Mouse (Mus musculus) liver, embryonic 14.5 days (tissue): ENCODE measurements around the gene Gm1604a. TPM values are rescaled to one million over a fixed set of nuclear protein-coding genes. Genes with fewer than 3 reads are reported as not detected.
"Not testable (repeated sequence)": the region's sequence is repeated elsewhere in the genome, so short reads cannot be mapped to it uniquely, and the experiment has no call there.

Experiments
- ATAC-seq: fragments of 200-750 bp; cut with Nextera tagmentation; 2 replicates; pipeline ENCODE4 v1.8.0; 2017; ENCODE audit warnings: moderate number of reproducible peaks, mild to moderate bottlenecking, moderate library complexity; ENCODE audit not compliant: insufficient read depth
- DNase-seq, 3 experiments: peaks; one replicate each; pipeline ENCODE4 v3.0.0-alpha.2; 2012 to 2013; ENCODE audit warnings: low read depth in 3 of 3, low spot score in 3 of 3
- H3K27ac ChIP-seq: fragments of 300-500 bp; sonication (generic); 2 replicates; pipeline ENCODE4 v1.5.1; 2014; ENCODE audit warnings: moderate library complexity, mild to moderate bottlenecking, control low read depth, inconsistent platforms
- H3K27me3 ChIP-seq: fragments of 300-500 bp; sonication (generic); 2 replicates; pipeline ENCODE4 v1.6.1; 2014; ENCODE audit warnings: mild to moderate bottlenecking, low read length, moderate library complexity; ENCODE audit not compliant: control insufficient read depth, insufficient read depth
- H3K36me3 ChIP-seq: fragments of 300-500 bp; sonication (generic); replicated peaks from 2 replicates; pipeline ENCODE4 v1.6.1; 2014; ENCODE audit warnings: low read depth; ENCODE audit not compliant: control insufficient read depth, insufficient read depth
- H3K4me1 ChIP-seq, 2 experiments: fragments of 200-500 bp in 1 of 2; fragments of 300-500 bp in 1 of 2; sonication (generic) in 1 of 2; replicated peaks; 2 replicates each; pipeline ENCODE4 v1.6.1; 2012 to 2014; ENCODE audit warnings: antibody characterized with exemption in 1 of 2, inconsistent platforms in 1 of 2, low read length in 1 of 2; ENCODE audit not compliant: control insufficient read depth in 2 of 2, insufficient read depth in 2 of 2
- H3K4me2 ChIP-seq: fragments of 300-500 bp; sonication (generic); 2 replicates; pipeline ENCODE4 v1.6.1; 2014; ENCODE audit warnings: low read depth, mild to moderate bottlenecking, control low read depth, moderate library complexity
- H3K4me3 ChIP-seq, 2 experiments: fragments of 200-500 bp in 1 of 2; fragments of 300-500 bp in 1 of 2; sonication (generic) in 1 of 2; 2 replicates each; pipeline ENCODE4 v1.5.1; 2012 to 2014; ENCODE audit warnings: low read depth in 2 of 2, low read length in 2 of 2, mild to moderate bottlenecking in 2 of 2, control low read depth in 1 of 2, inconsistent platforms in 1 of 2, moderate library complexity in 1 of 2; ENCODE audit not compliant: insufficient read depth in 1 of 2
- H3K9ac ChIP-seq: fragments of 300-500 bp; sonication (generic); replicated peaks from 2 replicates; pipeline ENCODE4 v1.6.1; 2014; ENCODE audit warnings: mild to moderate bottlenecking, control low read depth, moderate library complexity
- H3K9me3 ChIP-seq: fragments of 300-500 bp; sonication (generic); 2 replicates; pipeline ENCODE4 v1.6.1; 2016; ENCODE audit warnings: low read length, mixed read lengths; ENCODE audit not compliant: control insufficient read depth
- WGBS: fragments of 180-500 bp; shearing (Covaris S2); extraction: QIAGEN DNeasy Blood & Tissue Kit; methylation state at CpG from one replicate; pipeline ENCODE4 v1.1.7; 2014; ENCODE audit not compliant: insufficient replicate concordance; 5-methylcytosine and 5-hydroxymethylcytosine counted together
- polyA plus RNA-seq, 2 experiments: library from polyadenylated mRNA; depleted of rRNA in 1 of 2; stranded (reverse) in 1 of 2; unstranded in 1 of 2; fragments of >200 nt; fragmentation: Nextera tagmentation in 1 of 2; extraction: Ambion mirVana in 1 of 2; gene quantifications; 2 replicates each; pipeline versions ENCODE4 v1.2.1 to v1.2.3; 2012 to 2014

Gm1604a gene
- polyA plus RNA-seq, 2 experiments: 0.14 TPM; not detected in 1

DNA sequence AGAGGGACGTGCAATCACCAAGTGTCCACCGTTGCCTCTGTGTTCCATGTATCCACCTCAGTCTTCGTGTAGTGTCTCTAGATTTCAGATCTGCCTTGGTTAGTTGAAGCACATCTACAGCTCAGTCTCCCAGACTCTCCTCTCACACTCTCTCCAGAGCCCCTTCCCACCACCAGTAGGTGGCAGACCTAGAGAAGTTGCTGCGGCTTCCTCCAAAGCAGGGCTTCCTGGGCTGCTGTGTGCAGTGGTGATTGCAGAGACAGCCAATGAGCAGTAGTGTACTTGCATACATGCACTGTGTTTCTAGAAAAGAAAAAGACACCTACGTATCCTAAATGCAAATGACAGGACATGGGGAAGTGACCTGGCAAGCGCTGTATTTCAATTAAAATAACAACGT lies 77.6 kb downstream of the Gm1604a start:
- not testable (repeated sequence) for H3K4me1 ChIP-seq, H3K4me3 ChIP-seq, H3K4me2 ChIP-seq, H3K9me3 ChIP-seq, H3K9ac ChIP-seq, H3K36me3 ChIP-seq, H3K27ac ChIP-seq, H3K27me3 ChIP-seq, ATAC-seq, DNase-seq
- no CpG with 5 or more reads among the region's 7 CpGs for WGBS

DNA sequence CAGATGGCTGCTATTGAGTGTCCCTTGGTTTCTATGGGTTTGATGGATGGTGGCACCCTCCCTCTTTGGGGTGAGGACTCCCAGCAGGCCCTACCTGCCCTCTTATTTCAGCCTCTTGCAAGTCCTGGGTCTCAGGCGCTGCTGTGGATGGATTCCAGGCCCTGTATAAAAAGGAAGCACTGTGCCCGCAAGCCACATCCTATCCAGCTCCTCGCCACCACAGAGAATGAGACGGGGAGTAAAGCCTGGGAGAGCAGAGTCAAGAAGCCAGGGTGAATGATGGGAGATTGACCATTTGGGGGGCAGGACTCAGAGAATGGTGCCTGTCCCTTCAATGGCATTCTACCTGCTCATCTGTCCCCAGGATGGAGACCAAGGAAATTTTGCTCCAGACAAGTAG lies 86.3 kb downstream of the Gm1604a start:
- not testable (repeated sequence) for H3K27ac ChIP-seq, ATAC-seq, H3K36me3 ChIP-seq, H3K4me1 ChIP-seq, H3K9ac ChIP-seq, DNase-seq, H3K4me3 ChIP-seq, H3K4me2 ChIP-seq, H3K27me3 ChIP-seq, H3K9me3 ChIP-seq
- 44% methylated on average over 2 of the region's 4 CpGs for WGBS

DNA sequence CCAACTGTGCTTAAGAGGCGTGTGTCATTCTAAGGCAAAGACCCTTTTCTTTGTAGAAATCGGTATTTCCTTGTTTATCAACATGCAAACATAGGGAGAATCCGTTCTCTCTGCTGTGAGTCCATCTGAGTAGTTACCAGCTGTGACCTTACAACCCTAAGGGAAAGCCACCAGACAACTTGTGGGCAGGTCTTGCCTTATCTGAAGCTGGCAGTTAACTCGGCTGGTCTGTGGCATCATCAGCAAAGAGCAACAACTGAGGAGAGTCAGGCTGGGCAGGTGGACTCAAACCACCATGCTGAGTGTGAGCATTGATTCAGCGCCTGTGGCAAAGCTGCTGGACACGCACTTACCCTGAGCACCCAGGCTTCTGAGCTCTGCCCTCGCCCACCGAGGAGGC lies 90.9 kb downstream of the Gm1604a start:
- 32% methylated on average over 6 of the region's 8 CpGs for WGBS
- not testable (repeated sequence) for H3K9ac ChIP-seq, H3K4me3 ChIP-seq, H3K9me3 ChIP-seq, H3K27ac ChIP-seq, H3K4me1 ChIP-seq, ATAC-seq, H3K36me3 ChIP-seq, H3K27me3 ChIP-seq, DNase-seq, H3K4me2 ChIP-seq

DNA sequence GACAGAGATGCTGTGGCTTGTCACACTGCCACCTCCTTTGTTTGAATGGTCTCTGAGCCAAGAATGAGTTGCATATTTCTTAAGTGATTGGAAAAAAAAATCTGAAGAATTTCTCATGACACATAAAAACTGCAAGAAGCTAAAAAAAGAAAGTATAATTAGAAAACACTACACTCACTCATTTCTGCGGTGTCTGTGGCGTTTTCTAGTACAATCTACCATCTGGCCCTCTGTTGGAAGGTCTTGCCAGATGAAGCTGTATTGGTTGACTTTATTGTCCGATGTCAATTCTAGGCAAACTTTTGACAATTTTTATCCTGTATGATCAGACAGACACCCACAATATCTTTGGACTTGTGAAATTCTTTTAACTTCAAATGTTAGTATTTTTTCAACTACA lies 95.5 kb downstream of the Gm1604a start:
- not testable (repeated sequence) for DNase-seq, H3K4me3 ChIP-seq, H3K36me3 ChIP-seq, H3K9ac ChIP-seq, H3K27me3 ChIP-seq, H3K4me1 ChIP-seq, H3K27ac ChIP-seq, ATAC-seq, H3K9me3 ChIP-seq, H3K4me2 ChIP-seq
- 57% methylated on average over 3 of the region's 3 CpGs for WGBS

DNA sequence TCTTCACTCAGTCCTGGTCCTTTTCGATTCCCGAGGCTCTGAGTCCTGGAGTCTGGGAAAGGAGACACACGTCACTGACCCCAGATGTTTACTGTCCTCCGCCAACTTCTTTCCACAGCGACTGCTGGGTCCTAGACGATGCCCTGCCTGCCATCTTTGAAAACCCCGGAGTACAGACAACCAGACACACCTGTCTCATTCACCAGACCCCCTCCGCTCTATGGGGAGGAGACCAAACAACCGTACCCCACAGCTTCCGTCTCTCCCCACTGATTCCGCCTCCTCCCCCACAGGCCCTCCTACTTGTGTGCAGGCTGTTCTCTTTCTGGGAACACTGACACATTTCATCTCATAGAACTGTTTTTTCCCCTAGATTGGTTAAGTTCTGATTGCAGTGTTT lies 97.2 kb downstream of the Gm1604a start:
- not testable (repeated sequence) for H3K9ac ChIP-seq, H3K36me3 ChIP-seq, H3K27ac ChIP-seq, H3K4me2 ChIP-seq, H3K9me3 ChIP-seq, H3K27me3 ChIP-seq, DNase-seq, H3K4me1 ChIP-seq, H3K4me3 ChIP-seq, ATAC-seq
- 65% methylated on average over 11 of the region's 11 CpGs for WGBS

DNA sequence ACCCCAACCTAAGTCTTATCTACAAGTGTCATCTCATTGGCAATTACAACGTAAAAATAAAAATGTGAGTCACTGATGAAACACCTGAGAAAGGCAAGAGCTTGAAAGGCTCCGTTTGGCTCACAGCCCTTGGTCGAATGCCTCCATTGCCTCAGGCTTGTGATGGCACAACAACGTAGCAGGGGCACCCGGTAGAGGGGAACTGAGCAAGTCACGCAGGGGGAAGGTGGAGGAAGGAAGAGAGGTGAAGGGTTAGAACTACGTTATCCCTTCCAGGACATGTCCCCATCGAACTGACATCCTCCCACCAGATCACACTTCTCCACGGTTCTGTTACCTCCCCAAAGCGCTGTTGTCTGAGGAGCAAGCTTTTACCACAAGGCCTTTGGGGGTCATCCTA lies 101.1 kb downstream of the Gm1604a start:
- not testable (repeated sequence) for H3K9ac ChIP-seq, H3K4me1 ChIP-seq, DNase-seq, ATAC-seq, H3K36me3 ChIP-seq, H3K27ac ChIP-seq, H3K9me3 ChIP-seq, H3K4me2 ChIP-seq, H3K27me3 ChIP-seq, H3K4me3 ChIP-seq
- WGBS: 42% methylated on average over 7 of the region's 10 CpGs

DNA sequence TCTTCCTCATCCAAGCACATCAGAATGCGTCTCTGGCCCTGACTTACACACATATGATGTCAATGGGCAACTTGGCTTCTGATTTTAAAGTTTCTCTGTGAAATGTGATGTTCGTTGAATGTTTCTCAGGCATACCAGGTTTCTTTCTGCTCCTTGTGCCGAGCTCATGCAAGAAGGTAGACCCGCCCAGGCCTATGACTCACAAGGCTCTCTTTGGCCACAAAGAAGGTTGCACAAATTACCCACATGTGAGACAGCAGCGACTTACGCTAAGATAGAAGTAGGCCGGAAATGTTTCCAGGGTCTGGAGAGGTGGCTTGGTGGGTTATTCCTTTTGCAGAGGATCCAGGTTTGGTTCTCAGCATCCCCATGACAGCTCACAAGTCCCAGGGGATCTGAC lies 108.6 kb downstream of the Gm1604a start:
- not testable (repeated sequence) for H3K9ac ChIP-seq, DNase-seq, H3K27me3 ChIP-seq, H3K9me3 ChIP-seq, ATAC-seq, H3K4me3 ChIP-seq, H3K4me1 ChIP-seq, H3K27ac ChIP-seq, H3K36me3 ChIP-seq, H3K4me2 ChIP-seq
- no CpG with 5 or more reads among the region's 7 CpGs for WGBS

DNA sequence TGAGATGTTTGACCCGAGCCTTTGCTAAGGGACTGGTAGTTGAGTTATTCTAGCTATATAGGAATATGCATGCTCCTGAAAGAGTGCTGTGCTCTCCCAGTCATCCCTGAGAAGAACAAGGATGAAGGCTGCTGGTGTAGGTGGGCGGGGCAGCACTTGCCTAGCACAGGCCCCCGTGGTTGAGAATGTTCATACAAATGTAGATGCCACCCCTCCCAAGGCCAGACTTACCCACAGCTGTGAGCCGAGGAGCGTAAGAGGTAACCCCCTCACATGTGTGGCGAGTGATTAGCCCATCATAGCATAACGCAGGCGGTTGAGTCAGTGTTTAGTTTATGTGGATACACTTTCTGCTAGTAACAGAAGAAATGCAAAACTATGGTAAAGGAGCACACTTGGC lies 109.9 kb downstream of the Gm1604a start:
- not testable (repeated sequence) for H3K9me3 ChIP-seq, H3K27ac ChIP-seq, H3K4me2 ChIP-seq, H3K4me1 ChIP-seq, H3K9ac ChIP-seq, ATAC-seq, H3K27me3 ChIP-seq, DNase-seq, H3K36me3 ChIP-seq, H3K4me3 ChIP-seq
- 70% methylated on average over 7 of the region's 8 CpGs for WGBS
